Mouse (Mus musculus) midbrain, embryonic 13.5 days (tissue): ENCODE data around the gene Ttc21b. TPM values are rescaled to one million over a fixed set of nuclear protein-coding genes. Genes with fewer than 3 reads are reported as not detected.

Source experiments
- polyA plus RNA-seq: library from polyadenylated mRNA; unstranded; fragments of >200 nt; fragmentation: Nextera tagmentation; extraction: Ambion mirVana; gene quantifications from 2 replicates; pipeline ENCODE4 v1.2.1, GENCODE M21; 2015

The Ttc21b gene
- polyA plus RNA-seq, 1 experiment from 2014 or later: 13.7 TPM

Other genes with a start within 250 kb of the Ttc21b start
- gene Galnt3, start 131.6 kb downstream of the Ttc21b start, polyA plus RNA-seq: 0.36 and 0.96 TPM in 2 replicates
- 9.5 and 10.4 TPM in 2 replicates for gene Scn1a, start 184.2 kb upstream of the Ttc21b start, polyA plus RNA-seq